Mouse (Mus musculus) testis, adult 2 months (tissue): Measurements from ENCODE around the gene Prpf40b.

Experiments used
- CTCF ChIP-seq: fragments of 200-500 bp; IDR thresholded peaks from 2 replicates; pipeline ENCODE4 v1.5.1; 2012; ENCODE audit warnings: low read depth, mild to moderate bottlenecking, inconsistent platforms, low read length, moderate library complexity; ENCODE audit not compliant: control insufficient read depth, insufficient read depth, insufficient replicate concordance
- POLR2A ChIP-seq: fragments of 200-500 bp; IDR thresholded peaks from 2 replicates; pipeline ENCODE4 v1.6.1; 2012; ENCODE audit warnings: low read depth, mild to moderate bottlenecking, inconsistent platforms, low read length, moderate library complexity; ENCODE audit not compliant: control insufficient read depth

GRCm38 (mm10) chr15:99317267-99317651, 22.4 kb downstream of the Prpf40b start:
- no peak for TF ChIP-seq CTCF
- TF ChIP-seq POLR2A, result no peak
